Mouse (Mus musculus) lung, postnatal 14 days (tissue): ENCODE data around the gene Tmem107.

Source experiments
- DNase-seq: peaks from one replicate; pipeline ENCODE4 v3.0.0; 2021

The Tmem107 gene

GRCm38 (mm10) chr11:69059975-69060411 is 10.6 kb upstream of the Tmem107 start:
- no peak for DNase-seq

- no peak for DNase-seq
Measured at GRCm38 (mm10) chr11:69060448-69061254, 10.0 kb upstream of the Tmem107 start.

- no peak for DNase-seq
Measured at GRCm38 (mm10) chr11:69061255-69061912, 9.2 kb upstream of the Tmem107 start.

GRCm38 (mm10) chr11:69062194-69062760 is 8.3 kb upstream of the Tmem107 start:
- peak; percentile 86 for DNase-seq

GRCm38 (mm10) chr11:69062761-69063224 is 7.8 kb upstream of the Tmem107 start:
- peak; percentile 99 for DNase-seq

- DNase-seq: peak; percentile 91
Measured at GRCm38 (mm10) chr11:69063413-69064201, 7.0 kb upstream of the Tmem107 start.

GRCm38 (mm10) chr11:69064259-69065133 is 6.1 kb upstream of the Tmem107 start:
- no peak for DNase-seq

- no peak for DNase-seq
Measured at GRCm38 (mm10) chr11:69065394-69065925, 5.1 kb upstream of the Tmem107 start.

GRCm38 (mm10) chr11:69066163-69066861 is 4.3 kb upstream of the Tmem107 start:
- DNase-seq: no peak

- DNase-seq: peak; percentile 91
Measured at GRCm38 (mm10) chr11:69066956-69067355, 3.6 kb upstream of the Tmem107 start.

- DNase-seq: no peak
Measured at GRCm38 (mm10) chr11:69067601-69068000, 3.0 kb upstream of the Tmem107 start.

- DNase-seq: no peak
Measured at GRCm38 (mm10) chr11:69070093-69070492, 513 bp upstream of the Tmem107 start.

- no peak for DNase-seq
Measured at GRCm38 (mm10) chr11:69071262-69071661, 656 bp downstream of the Tmem107 start.

- DNase-seq: no peak
Measured at GRCm38 (mm10) chr11:69072234-69072633, 1.6 kb downstream of the Tmem107 start.

- DNase-seq: no peak
Measured at GRCm38 (mm10) chr11:69072666-69073064, 2.1 kb downstream of the Tmem107 start.

GRCm38 (mm10) chr11:69073065-69073888 is 2.7 kb downstream of the Tmem107 start:
- peak; percentile 88 for DNase-seq

GRCm38 (mm10) chr11:69073951-69074775 is 3.6 kb downstream of the Tmem107 start:
- no peak for DNase-seq

- DNase-seq: no peak
Measured at GRCm38 (mm10) chr11:69074776-69075069, 4.1 kb downstream of the Tmem107 start.

- no peak for DNase-seq
Measured at GRCm38 (mm10) chr11:69075764-69076479, 5.3 kb downstream of the Tmem107 start.
